Mouse (Mus musculus): Measurements from ENCODE around the gene Cbx2. TPM values are rescaled to one million over a fixed set of nuclear protein-coding genes. Genes with fewer than 3 reads are reported as not detected.

Gene Cbx2
- total and polyA plus RNA-seq, 3 experiments = 13.1 to 13.3 TPM; not detected in 1

- H3K27ac ChIP-seq (ENCODE audit: control insufficient read depth, low read depth, low read length) = peak overlapping the region; percentile 62
- peaks cover 0 to 10% of the 10 kb centered on the region in 2 experiments; a peak in 3 of 4 replicates for H3K4me1 ChIP-seq (ENCODE audit: control insufficient read depth in 1 of 2, insufficient read depth in 2 of 2, low read length in 2 of 2)
- no peaks in the 10 kb centered on the region for H3K27me3 ChIP-seq (ENCODE audit: control insufficient read depth in 1 of 2, insufficient read depth in 2 of 2, low read length in 2 of 2)
- TF ChIP-seq GABPA (IDR thresholded peaks at IDR 0.05; ENCODE audit: low read depth, low read length) = no peak
- peak; percentile 33; the same call in 1 of the 2 replicates for TF ChIP-seq GATA1 (IDR thresholded peaks at IDR 0.05; ENCODE audit: low read depth, low read length)
- TF ChIP-seq ZC3H11A (IDR thresholded peaks at IDR 0.05; ENCODE audit: low read depth, low read length) = no peak
- TF ChIP-seq CHD1 (IDR thresholded peaks at IDR 0.05; ENCODE audit: low read depth, low read length) = no peak
- peak; percentile 80 for TF ChIP-seq SIN3A (IDR thresholded peaks at IDR 0.05; ENCODE audit: low read length)
- 0 out of 2 replicates have a peak, but pooled peaks have one; percentile 36 for TF ChIP-seq HCFC1 (IDR thresholded peaks at IDR 0.05; ENCODE audit: low read depth, low read length)
- peak; percentile 40; the same call in 1 of the 2 replicates for TF ChIP-seq ETS1 (IDR thresholded peaks at IDR 0.05; ENCODE audit: low read depth, low read length)
- no peak for TF ChIP-seq TCF12 (IDR thresholded peaks at IDR 0.05; ENCODE audit: low read depth, low read length)
- TF ChIP-seq ZMIZ1 (IDR thresholded peaks at IDR 0.05; ENCODE audit: low read depth, low read length) = no peak
- TF ChIP-seq EP300 (IDR thresholded peaks at IDR 0.05; ENCODE audit: low read depth in 1 of 2, low read length in 2 of 2) = peak; percentile 16 to 48; a peak in 2 of 4 replicates
- peak; percentile 77 for TF ChIP-seq MXI1 (IDR thresholded peaks at IDR 0.05; ENCODE audit: low read depth, low read length)
- H3K4me3 ChIP-seq (ENCODE audit: control insufficient read depth in 1 of 2, insufficient read depth in 1 of 2, low read depth in 2 of 2, low read length in 2 of 2) = peak overlapping the region; percentile 74 to 80
- peak overlapping the region; percentile 93 for H3K9ac ChIP-seq (ENCODE audit: control insufficient read depth, low read depth, low read length, poor library complexity, severe bottlenecking)
- H3K9me3 ChIP-seq (replicated peaks; ENCODE audit: insufficient read depth, low read length) = no peaks in the 10 kb centered on the region
- peaks cover 4% of the 10 kb centered on the region for H3K79me2 ChIP-seq (ENCODE audit: control insufficient read depth, insufficient read depth, low read length, poor library complexity)
- DNase-seq (ENCODE audit: low read depth, low spot score) = peak; percentile 86
- H3K36me3 ChIP-seq (ENCODE audit: control insufficient read depth in 1 of 2, insufficient read depth in 2 of 2, low read length in 2 of 2) = peaks cover 0 to 9% of the 10 kb centered on the region in 2 experiments; a peak in 2 of 4 replicates
These were observed 17.2 kb downstream of the Cbx2 start for GRCm38 (mm10) chr11:119039732-119040512.

- H3K27ac ChIP-seq (ENCODE audit: control insufficient read depth, low read depth, low read length) = peak within 1 kb of the TSS; percentile 62
- TF ChIP-seq MYC (IDR thresholded peaks at IDR 0.05; ENCODE audit: low read depth, low read length) = no peak; the same call in 1 of the 2 replicates
- peak; percentile 52 for TF ChIP-seq MXI1 (IDR thresholded peaks at IDR 0.05; ENCODE audit: low read depth, low read length)
- peak; percentile 74 for TF ChIP-seq HCFC1 (IDR thresholded peaks at IDR 0.05; ENCODE audit: low read depth, low read length)
- TF ChIP-seq ZC3H11A (IDR thresholded peaks at IDR 0.05; ENCODE audit: low read depth, low read length) = no peak
- TF ChIP-seq MAFK (IDR thresholded peaks at IDR 0.05; ENCODE audit: borderline replicate concordance, low read depth, low read length) = no peak
- TF ChIP-seq SIN3A (IDR thresholded peaks at IDR 0.05; ENCODE audit: low read length) = peak; percentile 76
- TF ChIP-seq TAL1 (IDR thresholded peaks at IDR 0.05; ENCODE audit: low read length) = no peak
- no peak for TF ChIP-seq POLR2AphosphoS5 (IDR thresholded peaks at IDR 0.05; ENCODE audit: borderline replicate concordance, low read depth, low read length)
- peak; percentile 34; the same call in 1 of the 2 replicates for TF ChIP-seq NRF1 (IDR thresholded peaks at IDR 0.05; ENCODE audit: insufficient read depth, low read depth, low read length, poor library complexity, severe bottlenecking)
- no peak for TF ChIP-seq ZKSCAN1 (IDR thresholded peaks at IDR 0.05; ENCODE audit: low read depth, low read length)
- no peak for TF ChIP-seq MYB (IDR thresholded peaks at IDR 0.05; ENCODE audit: low read depth, low read length)
- no peak for TF ChIP-seq MEF2A (IDR thresholded peaks at IDR 0.05; ENCODE audit: extremely low read depth, insufficient replicate concordance, low read depth, low read length, poor library complexity, severe bottlenecking)
- TF ChIP-seq POLR2AphosphoS2 (IDR thresholded peaks at IDR 0.05; ENCODE audit: low read length) = peak; percentile 41; the same call in 1 of the 2 replicates
- TF ChIP-seq RAD21 (IDR thresholded peaks at IDR 0.05; ENCODE audit: low read depth, low read length) = no peak
- TF ChIP-seq GATA1 (IDR thresholded peaks at IDR 0.05; ENCODE audit: low read depth, low read length) = no peak
- TF ChIP-seq KAT2A (conservative IDR thresholded peaks at IDR 0.05; ENCODE audit: low read depth, low read length) = no peak
- TF ChIP-seq ZNF384 (IDR thresholded peaks at IDR 0.05; ENCODE audit: low read depth, low read length) = no peak
- no peak for TF ChIP-seq SMC3 (IDR thresholded peaks at IDR 0.05; ENCODE audit: low read depth, low read length)
- TF ChIP-seq CHD1 (IDR thresholded peaks at IDR 0.05; ENCODE audit: low read depth, low read length) = no peak
- no peak for TF ChIP-seq E2F4 (IDR thresholded peaks at IDR 0.05; ENCODE audit: borderline replicate concordance, low read depth, low read length)
- TF ChIP-seq TBP (IDR thresholded peaks at IDR 0.05; ENCODE audit: low read depth, low read length) = 0 out of 2 replicates have a peak, but pooled peaks have one; percentile 21
These were observed 18.0 kb downstream of the Cbx2 start, which contains the start of gene Cbx8 for GRCm38 (mm10) chr11:119040600-119041324. Cbx8 (minus strand) TSS chr11:119040969.

More at GRCm38 (mm10) chr11:119040600-119041324, 18.0 kb downstream of the Cbx2 start, which contains the start of gene Cbx8:
- Histone ChIP-seq H3K9me3 (replicated peaks; ENCODE audit: insufficient read depth, low read length) (no peaks in the 10 kb centered on the region), H3K4me3 (ENCODE audit: control insufficient read depth in 1 of 2, insufficient read depth in 1 of 2, low read depth in 2 of 2, low read length in 2 of 2) (peak within 1 kb of the TSS; percentile 84 to 90), H3K36me3 (ENCODE audit: control insufficient read depth in 1 of 2, insufficient read depth in 2 of 2, low read length in 2 of 2) (peaks cover 0 to 9% of the 10 kb centered on the region in 2 experiments; a peak in 2 of 4 replicates), H3K27me3 (ENCODE audit: control insufficient read depth in 1 of 2, insufficient read depth in 2 of 2, low read length in 2 of 2) (no peaks in the 10 kb centered on the region), H3K9ac (ENCODE audit: control insufficient read depth, low read depth, low read length, poor library complexity, severe bottlenecking) (peak within 1 kb of the TSS; percentile 93), H3K4me1 (ENCODE audit: control insufficient read depth in 1 of 2, insufficient read depth in 2 of 2, low read length in 2 of 2) (peaks cover 0 to 10% of the 10 kb centered on the region in 2 experiments; a peak in 3 of 4 replicates), H3K79me2 (ENCODE audit: control insufficient read depth, insufficient read depth, low read length, poor library complexity) (peaks cover 4% of the 10 kb centered on the region)
- peak; percentile 100 for DNase-seq (ENCODE audit: low read depth, low spot score)
